Mouse (Mus musculus) thymus, adult 2 months (tissue): Measurements from ENCODE around the gene Kcnh2. TPM values are rescaled to one million over a fixed set of nuclear protein-coding genes. Genes with fewer than 3 reads are reported as not detected.

Experiments used
- DNase-seq: peaks from one replicate; pipeline ENCODE4 v3.0.0; 2021
- H3K27ac ChIP-seq: fragments of 200-500 bp; 2 replicates; pipeline ENCODE4 v1.5.1; 2012; ENCODE audit warnings: low read length, control low read depth; ENCODE audit not compliant: control insufficient read depth, insufficient read depth
- H3K27me3 ChIP-seq: fragments of 200-500 bp; 2 replicates; pipeline ENCODE4 v1.6.1; 2012; ENCODE audit warnings: mild to moderate bottlenecking, low read length, moderate library complexity, mixed read lengths; ENCODE audit not compliant: control insufficient read depth, insufficient read depth
- H3K36me3 ChIP-seq: fragments of 200-500 bp; 2 replicates; pipeline ENCODE4 v1.6.1; 2012; ENCODE audit warnings: mild to moderate bottlenecking, low read length, moderate library complexity; ENCODE audit not compliant: control insufficient read depth, insufficient read depth
- H3K4me1 ChIP-seq: fragments of 200-500 bp; replicated peaks from 2 replicates; pipeline ENCODE4 v1.6.1; 2012; ENCODE audit warnings: low read length; ENCODE audit not compliant: control insufficient read depth, insufficient read depth
- H3K4me3 ChIP-seq: fragments of 200-500 bp; 2 replicates; pipeline ENCODE4 v1.5.1; 2012; ENCODE audit warnings: mild to moderate bottlenecking, low read length, control low read depth, moderate library complexity; ENCODE audit not compliant: control insufficient read depth, insufficient read depth
- CTCF ChIP-seq: fragments of 200-500 bp; IDR thresholded peaks from 2 replicates; pipeline ENCODE4 v1.5.1; 2012; ENCODE audit warnings: mild to moderate bottlenecking, control low read depth, low read length, moderate library complexity, borderline replicate concordance; ENCODE audit not compliant: control insufficient read depth, poor library complexity, insufficient read depth; ENCODE audit errors: extremely low read depth
- POLR2A ChIP-seq: fragments of 200-500 bp; IDR thresholded peaks from 2 replicates; pipeline ENCODE4 v1.6.1; 2012; ENCODE audit warnings: mild to moderate bottlenecking, low read length, control low read depth, moderate library complexity; ENCODE audit not compliant: control insufficient read depth, poor library complexity, insufficient read depth; ENCODE audit errors: extremely low read depth
- WGBS: fragments of 180-500 bp; shearing (Covaris S2); methylation state at CpG from one replicate; pipeline ENCODE4 v1.1.7; 2018; 5-methylcytosine and 5-hydroxymethylcytosine counted together
- polyA plus RNA-seq: library from polyadenylated mRNA; depleted of rRNA; stranded (reverse); fragments of >200 nt; gene quantifications from 2 replicates; pipeline ENCODE4 v1.2.3, GENCODE M21; 2012; rRNA removed

Kcnh2 gene
- polyA plus RNA-seq, 1 experiment = 187 TPM

DNA sequence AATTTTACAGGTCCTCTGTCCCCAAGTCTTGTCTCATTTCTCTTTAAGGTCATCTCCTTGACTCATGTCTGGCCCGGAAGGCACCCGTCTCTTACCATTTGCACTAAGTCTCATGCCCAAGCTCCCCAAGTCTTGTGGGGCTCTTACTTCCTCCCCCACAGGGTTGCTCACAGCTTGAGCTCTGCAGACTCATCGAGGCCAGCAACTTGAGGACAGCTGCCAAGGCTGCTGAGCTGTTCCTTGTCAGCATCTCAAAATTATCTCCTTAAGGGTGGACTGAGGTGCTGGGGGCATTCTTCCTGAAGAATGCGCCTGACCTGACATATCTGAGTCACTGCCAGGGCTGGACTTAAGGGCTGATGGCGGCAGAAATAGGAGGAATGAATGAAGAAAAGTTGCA lies 68.2 kb downstream of the Kcnh2 start:
- H3K36me3 ChIP-seq = no peaks in the 10 kb centered on the region
- H3K4me1 ChIP-seq = no peaks in the 10 kb centered on the region
- no peak overlapping the region for H3K4me3 ChIP-seq
- no peak overlapping the region for H3K27ac ChIP-seq
- TF ChIP-seq CTCF (no peak), POLR2A (no peak)
- WGBS = 67% methylated on average over 5 of the region's 5 CpGs
- DNase-seq = no peak
- no peaks in the 10 kb centered on the region for H3K27me3 ChIP-seq

DNA sequence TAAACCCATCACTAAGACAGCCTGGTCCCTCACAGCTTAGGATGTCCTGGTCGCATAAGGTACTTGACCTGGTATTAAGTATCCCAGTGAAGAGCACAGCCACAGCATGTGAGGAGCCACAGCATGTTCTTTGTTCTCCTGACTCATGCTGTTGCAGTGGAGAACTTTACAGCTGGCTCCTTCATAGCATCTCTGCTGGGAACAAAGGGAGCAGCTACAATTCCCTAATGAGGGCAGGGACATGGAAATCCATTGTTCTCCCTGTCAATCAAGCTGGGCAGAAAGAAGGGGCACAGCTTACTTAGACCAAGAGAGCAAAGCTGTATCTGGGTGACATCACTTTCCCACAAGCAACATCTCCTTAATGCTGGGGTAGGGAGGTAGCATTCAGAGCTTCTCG lies 70.9 kb downstream of the Kcnh2 start:
- Histone ChIP-seq H3K27me3 (no peaks in the 10 kb centered on the region), H3K27ac (no peak overlapping the region), H3K36me3 (no peaks in the 10 kb centered on the region), H3K4me3 (no peak overlapping the region), H3K4me1 (no peaks in the 10 kb centered on the region)
- WGBS = 91% methylated on average over 2 of the region's 2 CpGs
- no peak for TF ChIP-seq POLR2A
- no peak for TF ChIP-seq CTCF
- no peak for DNase-seq

DNA sequence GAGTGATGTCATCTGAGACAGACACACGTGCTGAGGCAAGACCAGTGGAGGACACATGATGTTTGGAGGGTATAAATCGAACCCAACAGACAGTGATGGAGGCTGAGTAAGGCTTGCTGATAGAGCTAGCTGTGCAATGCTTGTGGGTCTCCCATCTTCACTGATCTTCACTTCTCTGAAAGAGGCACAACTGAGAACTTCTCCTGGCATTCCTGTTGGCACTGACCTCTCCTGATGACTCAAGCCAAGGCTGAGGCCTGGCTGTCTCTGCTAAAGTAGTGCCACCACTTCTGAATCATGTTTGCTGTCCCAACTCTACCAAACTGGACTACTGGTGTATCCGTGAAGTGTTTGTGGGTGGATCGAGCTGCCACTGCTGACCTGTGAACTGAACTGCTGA lies 71.9 kb downstream of the Kcnh2 start:
- 82% methylated on average over 4 of the region's 4 CpGs for WGBS
- no peaks in the 10 kb centered on the region for H3K36me3 ChIP-seq
- no peaks in the 10 kb centered on the region for H3K4me1 ChIP-seq
- TF ChIP-seq POLR2A = no peak
- H3K27me3 ChIP-seq = no peaks in the 10 kb centered on the region
- H3K27ac ChIP-seq = no peak overlapping the region
- H3K4me3 ChIP-seq = no peak overlapping the region
- DNase-seq = no peak

DNA sequence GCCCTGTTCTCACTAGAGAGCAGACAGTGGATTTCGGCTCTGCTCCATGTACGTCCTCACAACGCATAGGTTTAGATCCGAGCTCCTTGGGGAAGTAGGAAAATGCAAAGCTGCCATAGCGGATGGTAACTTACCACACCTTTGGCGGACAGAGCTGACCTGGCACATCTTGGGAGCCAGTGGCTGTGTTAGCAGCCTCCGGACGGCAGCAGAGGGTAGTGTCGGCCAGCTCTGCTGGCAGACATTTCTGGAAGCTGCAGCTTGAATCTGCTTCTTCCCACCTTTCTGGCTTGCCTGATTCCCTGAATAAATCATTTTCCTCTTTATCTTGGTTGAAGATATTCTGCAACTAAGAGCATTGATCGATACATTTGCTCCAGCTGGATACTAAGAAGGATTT lies 73.2 kb downstream of the Kcnh2 start:
- no peaks in the 10 kb centered on the region for H3K4me1 ChIP-seq
- TF ChIP-seq POLR2A (no peak), CTCF (no peak)
- no peak overlapping the region for H3K4me3 ChIP-seq
- H3K27ac ChIP-seq = no peak overlapping the region
- DNase-seq = no peak
- no peaks in the 10 kb centered on the region for H3K36me3 ChIP-seq
- WGBS = 90% methylated on average over 10 of the region's 10 CpGs
- no peaks in the 10 kb centered on the region for H3K27me3 ChIP-seq

DNA sequence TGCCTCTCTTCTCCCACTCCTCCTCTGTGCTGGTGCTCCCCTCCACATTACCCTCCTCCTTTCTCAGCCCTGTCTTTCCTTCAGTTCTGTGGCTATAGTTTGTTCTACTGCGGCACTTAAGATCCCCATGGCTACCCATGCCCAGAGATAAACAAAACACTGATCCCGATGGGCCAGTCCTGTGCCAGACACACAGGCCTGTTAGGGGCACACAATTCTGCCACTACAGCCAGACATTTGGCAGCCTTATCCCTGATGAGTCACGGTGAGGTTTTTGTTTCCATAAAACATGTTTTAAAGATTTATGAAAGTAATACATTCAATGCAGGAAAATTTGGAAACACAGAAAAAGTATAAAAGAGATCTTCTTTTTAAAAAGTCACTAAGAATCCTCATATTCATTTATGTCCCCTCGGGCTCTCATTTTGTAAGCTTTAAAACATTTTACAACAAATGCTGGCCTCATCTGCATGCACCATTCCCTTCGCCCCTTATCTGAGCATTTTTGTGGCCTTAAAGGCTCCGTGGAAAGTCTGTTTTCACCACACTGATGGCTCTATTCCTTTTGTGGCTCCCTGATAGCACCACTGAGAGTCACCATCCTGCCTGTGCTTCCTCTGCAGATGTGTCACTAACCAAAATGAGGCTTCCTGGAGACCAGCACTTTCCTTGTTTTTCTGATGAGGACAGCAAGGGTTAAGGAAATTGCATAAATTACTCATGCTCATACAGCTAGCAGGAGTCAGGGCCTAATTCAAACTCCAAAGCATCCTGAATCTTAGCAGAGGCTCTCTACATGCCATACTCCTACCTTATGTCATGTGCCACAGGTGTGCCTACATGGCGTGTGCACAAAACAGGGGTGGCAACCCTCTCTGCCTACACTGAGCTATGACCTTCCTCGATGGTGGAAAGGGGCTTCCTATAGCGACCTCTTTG lies 77.5 kb downstream of the Kcnh2 start:
- DNase-seq = no peak
- WGBS = 71% methylated on average over 9 of the region's 9 CpGs
- no peaks in the 10 kb centered on the region for H3K4me1 ChIP-seq
- no peak overlapping the region for H3K4me3 ChIP-seq
- H3K27ac ChIP-seq = no peak overlapping the region
- TF ChIP-seq POLR2A (no peak), CTCF (no peak)
- no peaks in the 10 kb centered on the region for H3K27me3 ChIP-seq
- H3K36me3 ChIP-seq = no peaks in the 10 kb centered on the region

DNA sequence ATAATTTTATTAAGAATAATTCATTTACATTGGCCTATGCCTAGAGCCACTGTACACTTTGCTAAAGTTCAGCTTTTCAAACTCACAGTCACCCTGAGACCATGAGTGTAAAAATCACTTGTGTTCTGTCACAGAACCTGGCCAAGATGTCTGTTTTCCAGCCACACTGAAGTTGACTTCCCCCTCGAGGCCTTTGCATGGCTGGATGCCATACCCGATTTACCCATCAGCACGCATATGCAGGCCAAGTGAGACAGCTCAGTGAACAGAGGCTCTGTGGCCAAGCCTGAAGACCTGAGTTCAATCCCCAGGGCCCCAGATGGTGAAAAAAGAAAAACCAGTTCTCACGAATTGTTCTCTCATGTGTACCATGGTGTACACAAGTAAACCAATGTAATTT lies 80.5 kb downstream of the Kcnh2 start:
- no peaks in the 10 kb centered on the region for H3K27me3 ChIP-seq
- peaks cover 6% of the 10 kb centered on the region for H3K4me1 ChIP-seq
- no peak overlapping the region for H3K27ac ChIP-seq
- H3K4me3 ChIP-seq = no peak overlapping the region
- no peak for DNase-seq
- WGBS = 68% methylated on average over 4 of the region's 4 CpGs
- TF ChIP-seq POLR2A (no peak), CTCF (no peak)
- no peaks in the 10 kb centered on the region for H3K36me3 ChIP-seq

Other genes with a start within 250 kb of the Kcnh2 start
- 6.0 and 7.1 TPM in 2 replicates for gene Nupl2, start 186.6 kb downstream of the Kcnh2 start, polyA plus RNA-seq
- 3.7 and 5.7 TPM in 2 replicates for gene Nos3, start 13.2 kb upstream of the Kcnh2 start, polyA plus RNA-seq
- gene Atg9b, start 40.5 kb upstream of the Kcnh2 start, polyA plus RNA-seq = 6.8 and 8.1 TPM in 2 replicates
- 78.2 and 85.0 TPM in 2 replicates for gene Abcb8, start 42.1 kb upstream of the Kcnh2 start, polyA plus RNA-seq
- gene Asic3, start 61.8 kb upstream of the Kcnh2 start, polyA plus RNA-seq = 2.1 and 2.6 TPM in 2 replicates
- 62.3 and 87.0 TPM in 2 replicates for gene Cdk5, start 71.9 kb upstream of the Kcnh2 start, polyA plus RNA-seq
- gene Slc4a2, start 72.2 kb upstream of the Kcnh2 start, polyA plus RNA-seq = 116 and 118 TPM in 2 replicates
- gene Fastk, start 93.7 kb upstream of the Kcnh2 start, polyA plus RNA-seq = 424 and 481 TPM in 2 replicates
- 122 and 136 TPM in 2 replicates for gene Tmub1, start 96.2 kb upstream of the Kcnh2 start, polyA plus RNA-seq
- gene Agap3, start 100.6 kb upstream of the Kcnh2 start, polyA plus RNA-seq = 111 and 117 TPM in 2 replicates
- gene Gbx1, start 175.6 kb upstream of the Kcnh2 start, polyA plus RNA-seq = 0.05 TPM in 2 replicates
- gene Asb10, start 189.4 kb upstream of the Kcnh2 start, polyA plus RNA-seq = 0.38 and 9.5 TPM in 2 replicates
- not detected in 2 replicates for gene 4931409K22Rik, start 205.2 kb upstream of the Kcnh2 start, polyA plus RNA-seq
- gene Abcf2, start 225.9 kb upstream of the Kcnh2 start, polyA plus RNA-seq = 117 and 121 TPM in 2 replicates
- 53.5 and 55.5 TPM in 2 replicates for gene Chpf2, start 235.1 kb upstream of the Kcnh2 start, polyA plus RNA-seq